Mouse (Mus musculus): ENCODE data around the gene Gpr22. TPM values are rescaled to one million over a fixed set of nuclear protein-coding genes. Genes with fewer than 3 reads are reported as not detected.

Gene Gpr22
- 0.72 and 0.79 TPM in 2 replicates for polyA plus RNA-seq (2015; fragmentation: Nextera tagmentation; extraction: Ambion mirVana)

DNA sequence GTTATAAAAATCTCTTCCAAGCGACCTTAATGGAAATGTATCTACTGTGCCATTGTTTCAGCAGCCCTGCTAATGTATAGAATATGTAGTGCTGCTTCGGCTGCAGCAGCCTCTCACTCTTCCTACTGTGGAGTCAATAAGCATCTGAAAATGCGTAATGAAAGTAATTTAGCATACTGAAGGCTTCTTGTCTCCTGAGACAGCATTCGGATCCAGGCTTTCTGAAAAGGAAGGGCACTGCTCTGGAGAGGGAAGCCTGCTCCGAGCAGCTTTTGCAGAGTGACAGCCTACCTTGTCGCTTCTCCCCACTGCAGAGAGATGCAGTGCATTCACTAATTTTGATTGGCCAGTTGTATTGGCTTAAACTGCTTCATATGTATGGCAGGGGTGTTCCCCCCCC lies at the start of gene Gpr22:
Gene Gpr22 (minus strand): TSS at position 348 of the 400 bp plus-strand sequence.
- Histone ChIP-seq H3K36me3 (ENCODE audit: control insufficient read depth, insufficient read depth, low read length) (no peaks in the 10 kb centered on the region), H3K4me2 (ENCODE audit: low read depth, low read length) (no peak within 1 kb of the TSS), H3K9me3 (ENCODE audit: control insufficient read depth, low read length) (no peaks in the 10 kb centered on the region), H3K4me1 (replicated peaks; ENCODE audit: control insufficient read depth, insufficient read depth, low read length) (no peaks in the 10 kb centered on the region), H3K27me3 (ENCODE audit: control insufficient read depth, insufficient read depth, low read depth, low read length) (no peaks in the 10 kb centered on the region), H3K9ac (ENCODE audit: low read length) (no peak within 1 kb of the TSS), H3K4me3 (ENCODE audit: low read length) (no peak within 1 kb of the TSS), H3K27ac (ENCODE audit: low read length) (no peak within 1 kb of the TSS)
- ATAC-seq (ENCODE audit: low read depth) = no peak
- WGBS = 46% methylated on average over 6 of the region's 6 CpGs

DNA sequence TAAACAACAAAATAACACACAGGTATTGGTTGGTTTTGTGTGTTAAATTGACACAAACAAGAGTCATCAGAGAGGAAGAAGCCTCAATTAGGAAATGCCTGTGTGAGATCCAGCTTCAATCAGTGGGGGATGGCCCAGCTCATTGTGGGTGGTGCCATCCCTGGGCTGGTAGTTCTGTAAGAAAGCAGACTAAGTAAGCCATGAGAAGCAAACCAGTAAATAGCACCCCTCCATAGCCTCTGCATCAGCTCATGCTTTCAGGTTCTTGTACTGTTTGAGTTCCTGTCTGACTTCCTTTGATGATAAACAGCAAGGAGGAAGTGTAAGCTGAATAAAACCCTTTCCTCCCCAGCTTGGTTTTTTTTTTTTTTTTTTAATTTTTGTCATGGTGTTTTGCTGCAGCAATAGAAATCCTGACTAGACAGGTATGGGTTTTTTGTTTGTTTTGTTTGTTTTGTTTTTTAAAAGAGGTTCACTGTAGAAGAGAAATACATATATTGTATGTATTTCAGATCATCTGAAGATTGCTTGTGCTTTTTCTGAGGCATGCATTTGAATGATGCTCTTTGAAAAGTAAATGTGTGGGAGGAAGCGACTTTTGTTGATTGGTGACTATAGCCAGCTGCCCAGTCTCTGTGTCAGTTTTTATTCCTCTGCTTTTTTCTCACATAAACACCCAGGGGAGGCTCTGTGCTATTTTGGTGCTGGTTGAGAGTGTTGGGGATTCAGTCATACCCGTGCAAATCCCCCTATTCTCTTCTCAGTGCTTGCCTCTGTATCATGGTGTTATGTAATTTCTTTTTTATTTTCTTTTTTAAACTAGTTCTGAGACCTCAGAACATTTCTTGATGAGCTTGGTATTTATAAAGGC lies 42.4 kb upstream of the Gpr22 start:
- H3K27ac ChIP-seq (ENCODE audit: low read length) = no peak overlapping the region
- no peak overlapping the region for H3K4me3 ChIP-seq (ENCODE audit: low read length)
- H3K27me3 ChIP-seq (ENCODE audit: control insufficient read depth, insufficient read depth, low read depth, low read length) = no peaks in the 10 kb centered on the region
- ATAC-seq (ENCODE audit: low read depth) = no peak
- 55% methylated on average over 2 of the region's 2 CpGs for WGBS
- no peaks in the 10 kb centered on the region for H3K4me1 ChIP-seq (replicated peaks; ENCODE audit: control insufficient read depth, insufficient read depth, low read length)
- H3K36me3 ChIP-seq (ENCODE audit: control insufficient read depth, insufficient read depth, low read length) = no peaks in the 10 kb centered on the region
- H3K4me2 ChIP-seq (ENCODE audit: low read depth, low read length) = no peak overlapping the region
- no peak overlapping the region for H3K9ac ChIP-seq (ENCODE audit: low read length)
- H3K9me3 ChIP-seq (ENCODE audit: control insufficient read depth, low read length) = no peaks in the 10 kb centered on the region

DNA sequence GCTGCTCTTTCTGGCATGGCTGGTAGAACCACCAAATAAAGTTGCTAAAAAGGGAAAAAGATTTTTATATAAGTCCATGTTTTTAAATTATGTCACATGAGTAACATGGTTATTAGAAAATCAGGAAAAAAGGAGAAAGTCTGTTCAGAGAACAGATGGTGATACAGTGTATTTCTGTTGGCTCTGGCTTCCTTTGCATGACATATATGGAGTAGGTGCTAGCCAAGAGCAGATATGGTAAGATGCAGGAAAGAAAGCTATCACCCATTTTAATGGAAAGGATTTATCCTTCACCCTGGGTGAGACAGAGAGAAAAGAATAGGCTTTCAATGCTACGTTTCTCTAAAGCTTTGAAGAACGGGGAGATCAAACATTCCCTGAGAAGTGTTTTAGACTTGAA lies 40.7 kb upstream of the Gpr22 start:
- Histone ChIP-seq H3K9ac (ENCODE audit: low read length) (no peak overlapping the region), H3K27me3 (ENCODE audit: control insufficient read depth, insufficient read depth, low read depth, low read length) (no peaks in the 10 kb centered on the region), H3K27ac (ENCODE audit: low read length) (no peak overlapping the region), H3K36me3 (ENCODE audit: control insufficient read depth, insufficient read depth, low read length) (no peaks in the 10 kb centered on the region), H3K4me1 (replicated peaks; ENCODE audit: control insufficient read depth, insufficient read depth, low read length) (no peaks in the 10 kb centered on the region), H3K9me3 (ENCODE audit: control insufficient read depth, low read length) (no peaks in the 10 kb centered on the region), H3K4me2 (ENCODE audit: low read depth, low read length) (no peak overlapping the region), H3K4me3 (ENCODE audit: low read length) (no peak overlapping the region)
- 36% methylated on average over 2 of the region's 2 CpGs for WGBS
- no peak for ATAC-seq (ENCODE audit: low read depth)

DNA sequence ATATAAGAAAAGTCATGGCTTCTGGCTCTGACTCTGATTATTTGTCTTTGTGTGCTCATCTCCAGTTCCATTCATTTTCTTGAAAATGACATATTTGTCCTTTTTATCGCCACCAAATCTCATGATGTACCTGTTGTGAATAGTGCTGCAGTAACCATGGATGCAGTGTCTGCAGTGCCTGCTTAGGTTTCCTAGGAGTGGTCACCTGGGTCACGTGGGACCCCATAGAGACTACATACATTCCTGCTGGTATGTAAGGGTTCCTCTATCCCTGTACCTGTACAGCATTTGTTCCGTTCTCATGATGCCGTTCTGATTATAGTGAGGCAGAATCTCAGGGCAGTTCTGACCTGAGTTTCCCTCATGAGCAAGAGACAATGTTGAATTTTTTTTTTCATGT lies 36.1 kb upstream of the Gpr22 start:
- Histone ChIP-seq H3K4me1 (replicated peaks; ENCODE audit: control insufficient read depth, insufficient read depth, low read length) (no peaks in the 10 kb centered on the region), H3K9me3 (ENCODE audit: control insufficient read depth, low read length) (no peaks in the 10 kb centered on the region), H3K9ac (ENCODE audit: low read length) (no peak overlapping the region), H3K36me3 (ENCODE audit: control insufficient read depth, insufficient read depth, low read length) (no peaks in the 10 kb centered on the region), H3K27me3 (ENCODE audit: control insufficient read depth, insufficient read depth, low read depth, low read length) (no peaks in the 10 kb centered on the region), H3K27ac (ENCODE audit: low read length) (no peak overlapping the region), H3K4me3 (ENCODE audit: low read length) (no peak overlapping the region), H3K4me2 (ENCODE audit: low read depth, low read length) (no peak overlapping the region)
- no peak for ATAC-seq (ENCODE audit: low read depth)
- 96% methylated on average over 4 of the region's 4 CpGs for WGBS

DNA sequence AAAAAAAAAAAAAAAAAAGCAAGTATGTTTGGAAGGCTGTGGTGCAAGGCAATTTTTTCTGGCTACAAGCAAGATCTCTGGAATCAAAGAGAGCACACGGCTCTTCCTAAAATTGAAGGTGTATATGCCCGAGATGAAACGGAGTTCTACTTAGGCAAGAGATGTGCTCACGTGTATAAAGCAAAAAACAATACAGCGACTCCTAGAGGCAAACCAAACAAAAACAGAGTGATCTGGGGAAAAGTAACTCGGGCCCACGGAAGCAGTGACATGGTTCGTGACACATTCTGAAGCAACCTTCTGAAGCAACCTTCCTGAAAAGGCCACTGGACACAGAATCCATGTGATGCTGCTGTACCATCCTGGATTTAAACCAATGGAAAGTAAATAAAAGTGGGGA lies 33.6 kb upstream of the Gpr22 start:
- H3K36me3 ChIP-seq (ENCODE audit: control insufficient read depth, insufficient read depth, low read length) = no peaks in the 10 kb centered on the region
- no peak for ATAC-seq (ENCODE audit: low read depth)
- H3K4me2 ChIP-seq (ENCODE audit: low read depth, low read length) = no peak overlapping the region
- WGBS = 87% methylated on average over 8 of the region's 8 CpGs
- H3K4me3 ChIP-seq (ENCODE audit: low read length) = no peak overlapping the region
- H3K9me3 ChIP-seq (ENCODE audit: control insufficient read depth, low read length) = no peaks in the 10 kb centered on the region
- H3K4me1 ChIP-seq (replicated peaks; ENCODE audit: control insufficient read depth, insufficient read depth, low read length) = no peaks in the 10 kb centered on the region
- no peaks in the 10 kb centered on the region for H3K27me3 ChIP-seq (ENCODE audit: control insufficient read depth, insufficient read depth, low read depth, low read length)
- no peak overlapping the region for H3K9ac ChIP-seq (ENCODE audit: low read length)
- no peak overlapping the region for H3K27ac ChIP-seq (ENCODE audit: low read length)

DNA sequence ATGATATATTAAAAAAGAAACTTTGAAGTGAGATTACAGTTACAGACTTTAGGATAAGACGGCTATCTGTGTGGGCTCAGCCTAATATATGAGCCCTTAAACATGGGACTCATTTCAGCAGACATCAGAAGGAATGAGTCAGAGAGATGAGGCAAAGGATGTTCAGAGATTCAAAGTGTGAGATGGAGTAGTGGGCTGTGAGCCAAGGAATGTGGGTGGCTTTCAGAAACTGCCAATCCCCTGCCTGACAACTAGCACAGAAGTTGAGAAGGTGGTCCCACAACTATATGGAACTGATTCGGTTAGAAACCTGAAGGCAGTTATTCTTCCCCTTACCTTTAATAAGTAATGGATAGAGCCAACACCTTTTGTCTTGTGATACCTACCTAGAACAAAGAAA lies 20.9 kb upstream of the Gpr22 start:
- ATAC-seq (ENCODE audit: low read depth) = no peak
- Histone ChIP-seq H3K27me3 (ENCODE audit: control insufficient read depth, insufficient read depth, low read depth, low read length) (no peaks in the 10 kb centered on the region), H3K36me3 (ENCODE audit: control insufficient read depth, insufficient read depth, low read length) (no peaks in the 10 kb centered on the region), H3K9ac (ENCODE audit: low read length) (no peak overlapping the region), H3K27ac (ENCODE audit: low read length) (no peak overlapping the region), H3K4me2 (ENCODE audit: low read depth, low read length) (no peak overlapping the region), H3K4me3 (ENCODE audit: low read length) (no peak overlapping the region), H3K9me3 (ENCODE audit: control insufficient read depth, low read length) (no peaks in the 10 kb centered on the region), H3K4me1 (replicated peaks; ENCODE audit: control insufficient read depth, insufficient read depth, low read length) (no peaks in the 10 kb centered on the region)
- WGBS = 74% methylated on average over 2 of the region's 2 CpGs

DNA sequence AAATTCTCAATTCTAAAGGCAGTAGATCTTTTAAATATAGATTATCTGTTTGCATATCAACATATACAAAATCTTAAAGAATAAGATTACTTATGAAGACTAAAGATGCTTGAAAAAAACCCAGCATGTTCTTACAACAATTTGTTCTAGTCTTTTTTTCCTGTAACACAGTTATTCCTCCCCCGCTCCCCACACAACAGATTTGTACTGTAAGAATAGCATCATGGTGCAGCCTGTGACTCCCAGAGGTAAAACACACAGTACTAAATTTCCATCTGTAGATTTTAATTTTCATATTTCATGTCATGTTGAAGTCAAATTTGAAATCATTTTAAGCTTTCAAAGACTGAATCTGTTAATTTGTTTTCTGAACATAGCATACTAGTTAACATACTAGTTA lies 16.4 kb upstream of the Gpr22 start:
- ATAC-seq (ENCODE audit: low read depth) = no peak

DNA sequence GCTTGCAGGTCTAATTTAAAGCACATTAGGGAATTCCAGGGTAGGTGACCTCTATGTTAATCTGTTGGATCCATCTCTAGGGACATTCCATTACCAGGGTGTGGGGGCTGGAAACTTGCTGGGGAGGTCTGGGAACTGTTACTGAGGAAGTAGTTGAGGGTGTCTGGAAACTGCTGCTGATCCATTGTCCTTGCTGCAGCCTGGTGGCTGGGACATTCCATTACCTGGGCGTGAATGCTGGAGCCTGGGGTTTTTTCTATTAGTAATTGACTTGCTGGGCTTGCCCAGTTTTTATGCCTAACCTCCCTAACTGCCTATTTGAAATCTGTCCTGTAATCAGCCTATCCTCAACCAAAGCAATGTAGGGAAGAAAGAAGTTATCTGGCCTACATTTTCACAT lies 13.0 kb upstream of the Gpr22 start:
- no peaks in the 10 kb centered on the region for H3K27me3 ChIP-seq (ENCODE audit: control insufficient read depth, insufficient read depth, low read depth, low read length)
- WGBS = 50% methylated on average over 1 of the region's 1 CpGs
- no peak overlapping the region for H3K27ac ChIP-seq (ENCODE audit: low read length)
- no peaks in the 10 kb centered on the region for H3K9me3 ChIP-seq (ENCODE audit: control insufficient read depth, low read length)
- H3K4me3 ChIP-seq (ENCODE audit: low read length) = no peak overlapping the region
- H3K36me3 ChIP-seq (ENCODE audit: control insufficient read depth, insufficient read depth, low read length) = no peaks in the 10 kb centered on the region
- no peak overlapping the region for H3K4me2 ChIP-seq (ENCODE audit: low read depth, low read length)
- no peaks in the 10 kb centered on the region for H3K4me1 ChIP-seq (replicated peaks; ENCODE audit: control insufficient read depth, insufficient read depth, low read length)
- no peak overlapping the region for H3K9ac ChIP-seq (ENCODE audit: low read length)
- ATAC-seq (ENCODE audit: low read depth) = no peak

More for the DNA sequence above, 16.4 kb upstream of the Gpr22 start:
- 97% methylated on average over 1 of the region's 1 CpGs for WGBS
- no peaks in the 10 kb centered on the region for H3K27me3 ChIP-seq (ENCODE audit: control insufficient read depth, insufficient read depth, low read depth, low read length)
- no peaks in the 10 kb centered on the region for H3K4me1 ChIP-seq (replicated peaks; ENCODE audit: control insufficient read depth, insufficient read depth, low read length)
- no peak overlapping the region for H3K27ac ChIP-seq (ENCODE audit: low read length)
- H3K4me2 ChIP-seq (ENCODE audit: low read depth, low read length) = no peak overlapping the region
- H3K4me3 ChIP-seq (ENCODE audit: low read length) = no peak overlapping the region
- H3K9ac ChIP-seq (ENCODE audit: low read length) = no peak overlapping the region
- H3K9me3 ChIP-seq (ENCODE audit: control insufficient read depth, low read length) = no peaks in the 10 kb centered on the region
- H3K36me3 ChIP-seq (ENCODE audit: control insufficient read depth, insufficient read depth, low read length) = no peaks in the 10 kb centered on the region

DNA sequence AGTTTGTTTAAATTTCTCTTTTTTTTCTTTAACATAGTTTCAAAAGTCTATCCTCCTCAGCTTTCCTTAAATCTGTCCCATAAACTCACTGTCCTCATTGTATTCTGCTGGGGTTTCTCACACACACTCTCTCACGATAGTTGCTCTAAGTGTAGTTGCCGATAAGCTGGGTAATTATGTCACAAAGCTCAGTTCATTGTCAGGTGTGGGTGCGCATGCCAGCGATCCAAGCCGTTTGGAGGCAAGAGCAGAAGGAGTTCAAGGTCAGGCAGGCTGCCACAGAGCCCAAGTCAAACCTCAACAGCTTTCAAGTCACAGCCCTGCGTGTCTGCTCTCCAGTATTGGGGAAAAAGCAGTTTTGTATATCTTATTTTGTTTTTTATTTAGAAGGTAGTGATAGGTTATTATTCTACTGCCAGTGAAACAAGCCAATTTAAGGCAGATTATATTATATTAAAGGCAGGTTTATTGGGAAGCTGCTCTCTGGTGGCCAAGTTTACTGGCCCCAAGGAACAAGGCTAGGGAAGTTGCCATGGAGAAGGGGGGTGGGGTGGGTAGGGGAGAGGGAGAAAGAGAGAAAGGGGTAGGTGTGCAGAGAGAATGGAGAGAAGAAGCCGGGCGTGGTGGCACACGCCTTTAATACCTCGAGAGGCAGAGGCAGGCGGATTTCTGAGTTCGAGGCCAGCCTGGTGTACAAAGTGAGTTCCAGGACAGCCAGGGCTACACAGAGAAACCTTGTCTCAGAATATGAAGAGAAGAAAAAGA lies 11.9 kb upstream of the Gpr22 start:
- H3K36me3 ChIP-seq (ENCODE audit: control insufficient read depth, insufficient read depth, low read length) = no peaks in the 10 kb centered on the region
- no peak overlapping the region for H3K27ac ChIP-seq (ENCODE audit: low read length)
- H3K4me1 ChIP-seq (replicated peaks; ENCODE audit: control insufficient read depth, insufficient read depth, low read length) = peaks cover 3% of the 10 kb centered on the region; the same call in 1 of the 2 replicates
- 80% methylated on average over 12 of the region's 12 CpGs for WGBS
- H3K9ac ChIP-seq (ENCODE audit: low read length) = no peak overlapping the region
- no peak overlapping the region for H3K4me3 ChIP-seq (ENCODE audit: low read length)
- H3K9me3 ChIP-seq (ENCODE audit: control insufficient read depth, low read length) = no peaks in the 10 kb centered on the region
- H3K27me3 ChIP-seq (ENCODE audit: control insufficient read depth, insufficient read depth, low read depth, low read length) = no peaks in the 10 kb centered on the region
- H3K4me2 ChIP-seq (ENCODE audit: low read depth, low read length) = no peak overlapping the region
- no peak for ATAC-seq (ENCODE audit: low read depth)
